Mouse (Mus musculus) embryo, embryonic 11.5 days (tissue): ENCODE results near the gene Rasal2.

ENCODE experiments used
- DNase-seq: peaks from one replicate; pipeline ENCODE4 v3.0.0-alpha.2; 2012; ENCODE audit warnings: low read depth, low spot score

Rasal2 gene

GRCm38 (mm10) chr1:157412454-157413369 lies at the start of gene Rasal2:
Gene Rasal2, minus strand, starts transcription at chr1:157412595.
- DNase-seq, result peak; percentile 96

DNA sequence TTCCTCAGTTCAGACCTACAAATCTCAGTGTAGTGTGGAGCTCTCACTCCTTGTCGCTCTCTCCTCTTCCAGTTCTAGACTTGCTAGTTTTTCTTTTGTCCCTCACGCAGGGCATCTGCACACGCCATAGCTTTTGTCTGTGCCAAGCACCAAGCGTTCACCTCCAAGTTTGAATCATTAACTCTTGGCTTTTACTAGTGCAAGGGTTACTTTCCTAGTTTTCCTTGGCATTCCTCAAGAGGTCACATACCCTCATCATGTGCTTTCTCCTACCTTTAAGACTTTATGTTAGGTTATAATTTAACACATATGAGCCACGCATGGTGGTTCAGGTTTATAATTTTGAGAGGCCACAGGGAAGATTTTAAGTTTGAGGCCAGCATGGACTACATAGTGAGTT lies 48.9 kb upstream of the Rasal2 start:
- no peak for DNase-seq

DNA sequence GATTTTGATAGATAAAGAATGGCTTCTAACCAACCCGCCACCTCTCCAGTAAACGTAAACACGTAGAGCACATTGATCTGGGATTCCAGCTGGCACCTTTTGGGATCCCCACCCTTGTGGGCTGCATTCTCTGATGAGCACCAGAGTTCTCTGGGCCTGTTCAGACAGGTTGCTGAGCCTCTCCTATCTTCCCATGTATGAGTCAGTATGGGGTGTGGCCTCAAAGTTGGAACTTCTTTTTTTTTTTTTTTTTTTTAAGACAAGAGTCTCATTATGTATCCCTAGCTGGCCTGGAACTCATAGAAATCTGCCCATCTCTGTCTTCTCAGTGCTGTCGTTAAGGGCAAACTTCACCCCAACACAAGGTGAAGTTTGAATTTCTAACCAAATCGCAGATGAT lies 47.5 kb upstream of the Rasal2 start:
- DNase-seq, result no peak

DNA sequence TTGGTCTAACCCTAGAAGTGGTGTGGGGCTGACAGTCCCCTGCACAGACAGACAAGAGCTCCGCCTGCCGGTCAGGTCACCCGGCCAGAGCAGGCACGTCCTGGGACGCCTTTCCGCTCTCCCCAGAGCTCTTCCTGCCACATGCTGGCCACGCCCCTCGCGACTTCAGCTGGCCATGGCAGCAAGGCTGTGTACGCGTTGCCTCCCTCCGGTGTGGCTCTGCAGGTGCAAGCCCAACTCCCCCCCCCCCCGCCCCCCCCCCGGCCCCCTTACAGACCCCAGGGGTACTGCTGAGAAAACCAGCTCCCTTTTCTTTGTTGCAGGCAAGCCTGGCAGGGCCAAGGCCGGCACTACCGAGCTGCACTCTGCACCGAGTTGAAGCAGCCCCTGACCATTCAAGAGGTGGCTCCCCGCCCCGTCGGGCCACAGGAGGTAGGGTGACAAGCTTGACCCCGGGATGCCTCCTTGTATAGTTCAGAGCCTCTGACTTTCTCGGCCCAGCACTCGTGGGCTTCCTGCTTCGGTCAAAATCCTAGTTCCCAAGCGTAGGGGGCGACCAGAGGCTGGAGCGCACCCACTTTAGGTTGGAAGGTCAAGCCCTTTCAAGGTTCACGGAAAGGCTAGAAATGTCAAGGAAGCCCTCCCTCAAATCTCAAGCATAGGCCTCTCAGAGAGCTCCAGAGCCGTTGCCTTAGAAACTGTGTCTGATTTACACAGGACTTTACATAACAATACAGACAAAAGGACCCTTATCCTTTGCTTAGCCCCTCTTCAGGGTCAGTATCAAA lies 46.2 kb upstream of the Rasal2 start, which contains the start of gene Cryzl2:
Cryzl2 (plus strand) TSS at position 157 of the 788 bp plus-strand sequence.
- DNase-seq, result peak; percentile 56

DNA sequence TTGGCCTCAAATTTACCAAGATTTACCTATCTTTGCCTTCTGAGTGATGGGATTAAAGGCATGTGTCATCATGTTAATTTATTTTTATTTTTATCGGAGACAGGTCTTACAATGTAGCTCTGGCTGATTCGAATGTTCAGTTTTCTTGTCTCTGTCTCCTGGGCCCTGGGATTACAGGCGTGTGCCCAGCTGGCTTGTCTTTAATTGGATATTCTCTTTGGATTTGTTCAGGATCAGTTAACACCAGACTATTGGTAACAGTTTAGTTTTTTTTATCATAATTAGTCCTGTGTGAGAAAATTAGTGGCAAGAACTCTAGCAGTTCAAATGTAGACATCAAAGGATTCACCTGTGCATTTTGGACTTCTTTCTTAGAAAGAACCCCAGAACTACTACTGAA lies 45.4 kb upstream of the Rasal2 start:
- no peak for DNase-seq

DNA sequence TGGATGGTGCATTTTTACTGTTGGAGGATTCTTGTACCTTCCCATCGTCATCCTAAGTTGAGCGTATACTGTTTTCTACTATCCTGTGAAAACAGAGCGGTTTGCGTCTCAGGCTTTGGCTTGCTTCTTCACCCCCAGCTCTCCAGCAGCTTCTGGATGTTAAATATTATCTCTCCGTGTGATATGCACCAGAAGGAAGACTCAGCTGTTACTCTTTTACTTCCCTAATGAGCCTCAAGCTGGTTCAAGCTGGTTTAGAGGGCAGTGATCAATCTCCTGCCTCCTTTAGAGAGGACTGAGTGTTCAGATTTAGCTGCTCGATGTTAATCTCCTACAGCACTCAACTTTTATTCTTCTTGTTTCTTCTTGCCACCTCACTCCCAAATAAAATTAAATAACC lies 42.5 kb upstream of the Rasal2 start:
- DNase-seq, result no peak

GRCm38 (mm10) chr1:157452759-157453549 lies 40.6 kb upstream of the Rasal2 start:
- no peak for DNase-seq

GRCm38 (mm10) chr1:157452284-157452683 lies 39.9 kb upstream of the Rasal2 start:
- no peak for DNase-seq

- no peak for DNase-seq
These were observed 37.7 kb upstream of the Rasal2 start for GRCm38 (mm10) chr1:157449981-157450636.

DNA sequence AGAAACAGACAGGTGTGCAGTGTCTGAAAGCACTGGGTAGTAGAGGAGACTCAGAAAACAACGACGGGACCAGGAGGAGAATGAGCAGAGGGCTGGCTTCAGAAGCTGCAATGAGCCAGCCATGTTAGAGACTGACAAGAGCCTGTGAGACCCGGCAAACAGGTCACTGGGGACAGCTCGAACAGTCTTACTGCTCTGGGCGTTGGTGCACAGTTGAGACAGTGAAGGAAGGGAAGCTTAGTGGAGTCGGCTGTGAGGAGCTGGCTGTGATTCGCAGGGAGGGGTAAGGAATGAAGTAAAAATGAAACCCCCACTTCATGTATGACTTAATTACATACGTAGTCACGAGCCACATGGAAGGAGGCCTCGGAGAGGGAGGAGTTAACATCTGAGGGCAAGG lies 37.1 kb upstream of the Rasal2 start:
- no peak for DNase-seq

DNA sequence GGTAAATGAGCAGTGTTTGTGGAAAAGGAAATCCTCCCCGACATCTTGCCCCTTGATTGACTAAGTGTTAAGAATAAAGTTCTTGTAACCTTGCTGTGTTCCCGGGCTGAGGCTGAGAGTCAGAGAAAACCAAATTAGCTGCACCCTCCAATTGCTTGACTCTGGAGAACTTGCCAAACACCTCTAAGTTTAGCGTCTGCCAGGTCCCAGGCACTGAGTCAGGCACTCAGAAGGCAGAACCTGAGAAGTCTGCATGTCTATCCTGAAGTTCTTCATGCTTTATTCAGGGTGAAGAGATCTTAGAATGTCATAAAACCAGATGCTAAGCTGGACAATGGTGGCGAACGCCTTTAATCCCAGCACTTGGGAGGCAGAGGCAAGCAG lies 36.4 kb upstream of the Rasal2 start:
- DNase-seq, result no peak

GRCm38 (mm10) chr1:157448164-157448804 lies 35.9 kb upstream of the Rasal2 start:
- DNase-seq, result no peak

DNA sequence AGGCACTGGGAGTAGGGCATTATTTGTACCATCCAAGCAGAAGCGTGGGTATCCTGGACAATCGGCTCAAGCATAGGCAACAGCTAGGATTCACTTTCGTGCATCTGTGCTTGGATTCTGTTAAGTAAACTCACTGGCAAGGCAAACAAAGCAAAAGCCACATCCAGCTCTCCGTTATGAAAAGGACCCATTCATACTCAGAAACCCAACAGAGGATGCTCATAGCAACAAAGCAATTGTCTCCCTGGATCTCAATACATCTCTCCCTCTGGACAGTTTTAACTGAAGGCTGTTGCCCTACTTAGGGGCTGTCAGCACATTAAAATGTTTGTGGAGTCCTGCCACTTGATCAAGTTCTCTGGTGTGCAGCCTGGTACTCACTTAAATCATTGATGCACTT lies 34.7 kb upstream of the Rasal2 start:
- DNase-seq, result no peak

DNA sequence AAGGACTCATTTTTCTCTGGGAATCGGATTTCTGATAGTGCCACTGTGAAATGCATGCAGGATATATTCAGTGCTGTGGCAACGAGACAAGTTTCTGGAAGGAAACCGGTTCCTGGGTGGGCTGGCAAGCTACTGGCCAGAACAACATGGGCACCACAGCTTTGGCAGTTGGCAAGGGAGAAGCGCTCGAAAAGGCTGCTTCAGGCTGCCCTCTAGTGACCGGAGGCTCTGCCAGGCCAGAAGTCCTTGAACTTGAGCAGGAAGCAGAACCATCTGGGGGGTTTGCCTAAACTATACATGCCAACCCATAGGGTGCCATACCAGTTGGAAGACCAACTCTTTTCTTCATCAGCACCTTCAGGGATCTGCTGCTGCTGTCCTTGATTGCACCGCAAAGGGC lies 33.9 kb upstream of the Rasal2 start:
- no peak for DNase-seq

- no peak for DNase-seq
These were observed 33.1 kb upstream of the Rasal2 start for GRCm38 (mm10) chr1:157445398-157445910.

DNA sequence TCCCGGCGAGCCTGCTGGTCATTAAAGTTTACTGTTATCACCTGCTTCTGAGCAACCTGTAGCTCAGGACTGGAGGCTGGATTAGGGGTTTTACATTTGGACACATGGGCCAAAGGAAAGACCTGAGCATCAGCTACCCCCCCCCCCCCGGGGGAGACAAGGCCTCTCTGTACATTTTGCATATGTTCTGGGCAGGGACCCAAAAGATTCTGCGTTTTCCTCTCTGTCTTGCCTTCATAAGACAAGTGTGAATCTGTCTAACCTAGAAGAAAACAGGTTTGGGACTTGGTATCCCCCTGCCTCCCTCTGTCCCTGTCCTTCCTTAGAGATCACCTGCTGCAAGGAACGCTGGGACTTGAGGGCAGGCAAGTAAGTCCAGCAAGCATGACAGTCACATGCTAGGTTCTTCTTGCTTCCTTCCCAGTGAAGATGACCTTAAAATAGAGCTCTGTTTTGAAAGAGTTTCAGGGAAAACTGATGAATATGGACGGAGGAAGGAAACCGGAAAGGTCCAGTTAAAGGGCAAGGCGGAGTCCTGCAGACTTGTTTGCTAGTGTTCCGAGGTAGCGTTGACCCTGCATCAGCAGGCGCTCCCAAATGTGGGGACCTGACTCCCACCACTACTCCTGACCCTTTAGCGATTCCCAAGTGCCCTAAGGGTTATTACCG lies 32.4 kb upstream of the Rasal2 start:
- no peak for DNase-seq

- no peak for DNase-seq
These were observed 31.5 kb upstream of the Rasal2 start for GRCm38 (mm10) chr1:157443723-157444561.

DNA sequence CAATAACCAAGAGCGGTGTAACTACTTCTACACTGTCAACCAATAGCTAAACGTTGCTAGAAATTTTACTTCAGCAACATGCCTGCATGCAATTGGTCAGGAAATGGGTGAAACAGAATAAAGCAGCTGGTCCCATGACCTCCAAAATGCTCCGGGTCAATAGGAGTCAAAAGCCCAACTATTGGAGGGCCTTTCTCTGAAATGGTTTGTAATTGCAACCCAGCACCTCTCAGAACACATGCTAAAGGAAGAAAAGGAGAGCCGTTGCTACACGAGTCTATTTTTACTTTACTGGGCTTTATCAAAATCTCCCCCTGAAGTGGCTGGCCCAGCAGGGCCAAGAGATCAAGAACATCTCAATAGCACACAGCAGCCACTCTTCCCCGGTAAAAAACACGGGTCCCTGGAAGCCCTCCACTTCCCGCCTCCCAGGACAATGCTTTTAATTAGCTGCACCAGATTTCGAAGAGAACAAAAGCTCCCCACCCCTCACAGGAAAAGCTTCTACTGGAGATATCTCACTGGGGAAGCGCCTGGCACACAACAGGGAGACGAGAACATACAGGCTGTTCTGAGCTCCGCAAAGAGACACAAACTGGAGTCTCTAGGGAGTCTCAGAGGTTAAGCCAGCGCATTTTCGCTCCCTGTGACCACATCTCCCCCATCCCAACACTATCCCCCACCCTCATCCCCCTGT lies 30.8 kb upstream of the Rasal2 start:
- DNase-seq, result no peak
